Mouse (Mus musculus) ovary, adult 10 weeks (tissue): ENCODE data around the gene Fam126b. TPM values are rescaled to one million over a fixed set of nuclear protein-coding genes. Genes with fewer than 3 reads are reported as not detected.

Experiments
- polyA plus RNA-seq: library from polyadenylated mRNA; stranded (reverse); fragments of 350-450 nt; fragmentation: Illumina TruSeq; extraction: RNeasy Lipid Tissue Mini Kit (QIAGEN cat#74804); gene quantifications from one replicate; pipeline ENCODE4 v1.2.3, GENCODE M21; 2014

The Fam126b gene
- polyA plus RNA-seq: 67.4 TPM

GRCm38 (mm10) chr1:58586171-58586997, at the start of gene Fam126b, which contains the start of gene Ndufb3:
Gene Fam126b, minus strand, starts transcription at chr1:58586323.
Gene Ndufb3, plus strand, starts transcription at chr1:58586384.

GRCm38 (mm10) chr1:58504577-58505254, 81.4 kb downstream of the Fam126b start, which contains the start of gene Orc2:
Gene Orc2, minus strand, starts transcription at chr1:58505109.

Other genes starting within 250 kb of the Fam126b start
- 890 TPM for gene Bzw1, start 193.4 kb downstream of the Fam126b start, polyA plus RNA-seq
- 379 TPM for gene Clk1, start 162.3 kb downstream of the Fam126b start, polyA plus RNA-seq
- 37.1 TPM for gene Nif3l1, start 141.2 kb downstream of the Fam126b start, polyA plus RNA-seq
- gene Ppil3, start 140.8 kb downstream of the Fam126b start, polyA plus RNA-seq: 185 TPM
- gene Orc2, start 81.2 kb downstream of the Fam126b start, polyA plus RNA-seq: 121 TPM
- gene Ndufb3, start 61 bp upstream of the Fam126b start, polyA plus RNA-seq: 45.4 TPM
- not detected for gene Als2cr12, start 109.7 kb upstream of the Fam126b start, polyA plus RNA-seq
- 162 TPM for gene Cflar, start 125.2 kb upstream of the Fam126b start, polyA plus RNA-seq
- gene Casp8, start 209.1 kb upstream of the Fam126b start, polyA plus RNA-seq: 47.8 TPM